Mouse (Mus musculus) G1E-ER4 (cell line): ENCODE measurements around the gene Spata7. TPM values are rescaled to one million over a fixed set of nuclear protein-coding genes. Genes with fewer than 3 reads are reported as not detected.

Source experiments
- GATA1 ChIP-seq: IDR thresholded peaks from one replicate; pipeline ENCODE4 v1.8.0; 2012; ENCODE audit warnings: low read length, inconsistent platforms
- polyA plus RNA-seq: library from polyadenylated mRNA; stranded (reverse); fragments of >175 nt; gene quantifications from 2 replicates; pipeline ENCODE4 v1.2.3, GENCODE M21; 2012

The Spata7 gene
- polyA plus RNA-seq, 1 experiment, result 4.9 TPM

GRCm38 (mm10) chr12:98712819-98713218, 84.9 kb downstream of the Spata7 start:
- no peak for TF ChIP-seq GATA1

DNA sequence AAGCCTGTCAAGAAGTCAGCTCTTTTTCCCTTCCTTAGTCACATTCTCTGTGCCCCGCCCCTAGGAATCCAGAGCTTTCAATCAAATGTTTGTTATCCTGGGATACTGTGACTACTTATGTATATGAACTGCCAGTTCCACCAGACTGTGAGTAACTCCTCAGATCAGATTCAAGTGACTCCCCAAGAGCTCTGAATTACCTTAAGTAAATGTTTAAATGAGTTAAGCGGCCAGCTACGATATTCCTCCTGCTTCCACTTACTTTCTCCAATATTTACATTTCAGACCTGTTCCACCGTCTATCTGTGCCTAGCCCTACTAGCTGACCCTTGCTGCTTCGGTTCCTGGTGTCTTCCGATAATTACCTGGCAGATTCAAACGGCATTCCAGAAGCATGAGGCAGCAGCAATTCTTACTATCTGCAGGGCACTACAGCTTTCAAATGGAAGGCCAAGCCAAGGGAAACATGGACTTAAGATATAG, 85.7 kb downstream of the Spata7 start:
- no peak for TF ChIP-seq GATA1

DNA sequence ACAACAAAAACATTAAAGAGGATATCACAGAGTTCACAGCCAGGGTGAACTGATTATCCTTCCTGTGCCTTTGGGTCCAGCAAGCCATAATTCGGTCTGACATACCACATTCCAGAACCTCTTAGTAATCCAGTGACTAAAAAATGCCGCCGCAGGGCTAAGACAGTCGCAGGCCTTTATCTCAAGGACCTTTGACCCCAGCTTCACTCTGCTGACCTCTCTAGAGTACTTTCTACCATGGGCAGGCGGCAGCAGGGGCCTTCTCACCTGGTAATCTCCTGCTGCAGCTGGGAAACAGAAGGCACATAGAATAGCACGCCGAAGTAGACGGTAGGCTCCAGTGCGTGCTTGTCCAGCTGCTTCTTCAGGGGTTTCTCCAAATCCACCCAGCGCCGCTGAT, 86.8 kb downstream of the Spata7 start:
- no peak for TF ChIP-seq GATA1

DNA sequence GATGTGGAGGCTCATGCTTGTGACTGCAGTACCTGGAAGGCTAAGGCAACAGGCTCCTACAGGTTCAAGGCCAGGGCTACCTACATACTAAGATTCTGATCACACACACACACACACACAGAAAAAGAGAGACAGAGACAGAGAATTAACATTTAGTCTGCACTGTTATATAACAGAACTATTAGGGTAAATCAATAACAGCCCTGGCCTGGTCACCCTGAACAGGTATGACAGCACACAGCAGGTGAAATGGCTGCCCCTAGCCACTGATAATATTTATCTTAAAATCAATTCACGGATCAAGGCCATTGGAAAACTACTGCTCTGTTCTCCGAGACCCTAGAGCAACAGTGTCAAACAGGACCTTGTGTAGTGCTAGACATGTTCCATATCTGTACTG, 88.2 kb downstream of the Spata7 start:
- TF ChIP-seq GATA1, result no peak

Other genes with a start within 250 kb of the Spata7 start
- gene Kcnk10, start 49.8 kb upstream of the Spata7 start, polyA plus RNA-seq, result 0.01 TPM in 1 of 2 replicates, not detected in the other
- 2.2 and 5.1 TPM in 2 replicates for gene Ptpn21, start 109.2 kb downstream of the Spata7 start, polyA plus RNA-seq
- gene Zc3h14, start 118.8 kb downstream of the Spata7 start, polyA plus RNA-seq, result 10.8 and 18.8 TPM in 2 replicates